Mouse (Mus musculus) forelimb bud, embryonic 11.5 days (tissue): ENCODE data around the gene Fuca1.
"Not testable (repeated sequence)": the region's sequence is repeated elsewhere in the genome, so short reads cannot be mapped to it uniquely, and the experiment has no call there.

Experiments
- DNase-seq: peaks from one replicate; pipeline ENCODE4 v3.0.0-alpha.2; 2012; ENCODE audit warnings: low read depth, low spot score

The Fuca1 gene

DNA sequence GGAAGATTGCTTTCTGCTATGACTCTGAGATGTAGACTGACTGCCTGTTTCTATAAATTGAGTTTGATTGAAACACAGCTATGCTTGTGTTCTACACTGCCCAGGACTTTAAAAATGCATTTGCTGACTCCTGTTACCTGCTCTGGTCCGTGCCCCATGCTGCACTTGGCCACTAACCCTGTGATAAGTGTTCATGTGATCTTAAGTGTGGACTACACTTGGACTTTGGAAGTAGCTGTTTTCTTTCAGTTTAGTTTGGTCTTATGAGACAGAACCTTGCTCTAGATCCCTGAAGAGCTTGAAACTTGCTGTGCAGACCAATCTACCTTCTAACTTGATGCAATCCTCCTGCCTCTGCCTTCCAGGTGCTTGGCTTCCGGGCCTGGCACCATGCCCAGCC lies 3.9 kb downstream of the Fuca1 start:
- DNase-seq = no peak

DNA sequence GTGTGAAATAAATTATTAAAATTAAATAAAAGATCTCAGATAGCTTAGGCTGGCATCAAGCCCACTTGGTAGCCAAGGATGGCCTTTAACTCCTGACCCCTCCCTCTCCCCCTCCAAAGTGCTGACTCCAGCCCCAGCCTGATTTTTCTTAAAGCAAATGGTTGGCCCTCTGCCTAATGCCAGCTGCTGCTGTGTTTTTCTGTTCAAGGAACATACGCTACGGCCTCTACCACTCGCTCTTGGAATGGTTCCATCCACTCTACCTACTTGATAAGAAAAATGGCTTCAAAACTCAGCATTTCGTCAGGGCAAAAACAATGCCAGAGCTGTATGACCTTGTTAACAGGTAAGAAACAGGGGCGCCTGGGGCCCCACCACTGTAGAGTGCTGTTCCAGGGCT lies 4.8 kb downstream of the Fuca1 start:
- no peak for DNase-seq

- no peak for DNase-seq
These were observed 5.8 kb downstream of the Fuca1 start for GRCm38 (mm10) chr4:135926195-135926808.

- no peak for DNase-seq
These were observed 6.3 kb downstream of the Fuca1 start for GRCm38 (mm10) chr4:135926861-135927260.

DNA sequence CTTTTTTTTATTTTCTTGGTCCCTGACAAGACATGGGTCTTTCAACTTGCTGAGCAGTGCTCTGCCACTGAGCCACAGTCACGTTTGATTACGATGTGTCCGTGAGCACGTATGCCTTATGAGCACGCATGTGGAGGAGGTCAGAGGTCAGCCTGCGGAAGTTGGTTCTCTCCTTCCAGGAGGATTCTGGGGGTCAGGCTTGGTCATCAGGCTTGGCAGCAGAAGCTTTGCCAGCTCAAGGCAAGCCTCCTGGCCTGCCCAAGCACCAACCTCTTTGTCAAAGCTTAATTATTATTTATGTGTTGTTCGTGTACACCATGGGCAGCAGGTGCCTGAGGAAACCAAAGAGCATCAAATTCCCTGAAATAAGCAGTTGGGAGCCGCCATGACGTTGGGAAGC lies 7.8 kb downstream of the Fuca1 start:
- no peak for DNase-seq

DNA sequence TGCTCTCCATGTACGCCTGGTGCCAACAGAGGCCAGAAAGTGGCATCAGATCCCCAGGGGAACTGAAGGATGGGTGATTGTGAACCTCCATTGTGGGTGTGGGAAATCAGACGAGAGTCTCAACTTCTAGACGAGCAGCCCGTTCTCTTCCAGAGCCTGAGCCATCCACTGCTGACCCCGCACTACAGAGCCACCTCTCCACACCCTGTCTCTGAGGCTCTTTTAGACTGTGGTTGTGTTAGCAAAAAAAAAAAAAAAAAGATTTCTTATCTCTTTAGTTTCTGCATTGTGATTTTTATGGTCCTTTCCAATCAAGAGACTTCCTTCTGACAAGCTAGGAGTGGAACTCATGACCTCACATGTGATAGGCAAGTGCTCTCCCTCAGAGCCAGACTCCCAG lies 8.9 kb downstream of the Fuca1 start:
- DNase-seq = no peak

DNA sequence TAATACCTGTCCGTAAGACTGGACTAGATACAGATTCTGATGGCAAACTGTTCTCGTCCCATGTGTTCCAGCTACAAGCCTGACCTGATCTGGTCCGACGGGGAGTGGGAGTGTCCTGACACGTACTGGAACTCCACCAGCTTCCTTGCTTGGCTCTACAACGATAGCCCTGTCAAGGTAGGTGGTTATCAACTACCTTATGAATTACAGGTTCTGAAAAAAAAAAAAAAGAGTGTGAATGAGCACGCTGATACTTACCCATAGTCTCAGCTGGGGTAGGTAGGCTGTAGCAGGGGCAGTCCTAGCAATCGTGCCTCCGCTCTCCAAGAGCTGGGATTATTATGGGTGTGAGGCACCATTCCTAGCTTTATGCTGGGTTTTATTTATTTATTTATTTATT lies 9.3 kb downstream of the Fuca1 start:
- DNase-seq = no peak

DNA sequence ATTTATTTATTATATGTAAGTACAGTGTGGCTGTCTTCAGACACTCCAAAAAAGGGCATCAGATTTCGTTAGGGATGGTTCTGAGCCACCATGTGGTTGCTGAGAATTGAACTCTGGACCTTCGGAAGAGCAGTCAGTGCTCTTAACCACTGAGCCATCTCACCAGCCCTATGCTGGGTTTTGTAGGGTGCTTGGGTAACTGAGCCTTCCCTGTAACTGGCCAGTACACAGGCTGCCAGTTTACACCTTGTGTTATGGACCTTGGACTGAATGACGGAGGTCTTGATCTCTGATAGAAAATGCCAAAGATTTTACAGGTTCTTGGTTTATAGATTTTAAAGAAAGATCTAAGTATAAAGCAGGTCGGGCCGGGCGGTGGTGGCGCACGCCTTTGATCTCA lies 9.7 kb downstream of the Fuca1 start:
- DNase-seq = no peak

- no peak for DNase-seq
These were observed 11.3 kb downstream of the Fuca1 start for GRCm38 (mm10) chr4:135931832-135932231.

GRCm38 (mm10) chr4:135934708-135935500 lies 14.4 kb downstream of the Fuca1 start:
- no peak for DNase-seq

DNA sequence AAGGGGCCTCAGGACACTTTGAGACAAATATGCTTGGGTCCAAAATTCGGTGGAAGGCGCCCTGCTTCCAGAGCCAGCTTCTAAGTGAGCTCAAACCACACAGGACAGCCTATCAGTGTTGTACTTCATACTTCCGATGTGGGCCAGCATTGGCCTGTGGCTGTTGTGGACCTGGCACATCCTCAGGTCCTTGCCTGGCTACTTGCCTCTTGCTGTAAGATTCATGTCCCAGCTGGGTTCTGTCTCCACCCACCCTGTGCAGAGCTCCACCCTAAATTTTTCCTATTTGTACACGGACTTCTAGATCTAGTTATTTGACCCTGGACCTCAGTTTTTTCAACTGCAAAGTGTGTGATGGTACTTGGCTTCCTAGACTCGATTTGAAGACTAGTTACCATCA lies 15.0 kb downstream of the Fuca1 start:
- DNase-seq = no peak

DNA sequence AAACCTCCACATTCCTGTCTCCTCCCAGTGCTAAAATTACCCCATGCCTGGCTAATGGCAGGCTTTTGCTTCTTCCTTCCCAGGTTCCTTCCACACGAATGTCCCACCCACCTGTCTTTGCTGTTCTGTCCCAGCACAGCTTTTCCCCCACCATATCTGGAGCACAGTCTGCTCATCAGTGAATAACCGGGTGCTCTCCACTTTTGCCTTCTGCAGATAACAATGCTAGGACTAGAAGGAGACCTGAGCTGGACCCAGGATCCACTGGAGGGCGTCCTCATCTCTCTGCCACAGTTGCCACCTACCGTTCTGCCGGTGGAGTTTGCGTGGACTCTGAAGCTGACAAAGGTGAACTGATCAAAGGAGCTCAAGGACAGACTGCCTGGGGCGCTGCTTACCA lies 18.3 kb downstream of the Fuca1 start:
- DNase-seq = no peak

- DNase-seq = not testable (repeated sequence)
These were observed 20.5 kb downstream of the Fuca1 start for GRCm38 (mm10) chr4:135941026-135941425.

GRCm38 (mm10) chr4:135942193-135942592 lies 21.7 kb downstream of the Fuca1 start:
- no peak for DNase-seq

GRCm38 (mm10) chr4:135943389-135943788 lies 22.9 kb downstream of the Fuca1 start:
- no peak for DNase-seq

DNA sequence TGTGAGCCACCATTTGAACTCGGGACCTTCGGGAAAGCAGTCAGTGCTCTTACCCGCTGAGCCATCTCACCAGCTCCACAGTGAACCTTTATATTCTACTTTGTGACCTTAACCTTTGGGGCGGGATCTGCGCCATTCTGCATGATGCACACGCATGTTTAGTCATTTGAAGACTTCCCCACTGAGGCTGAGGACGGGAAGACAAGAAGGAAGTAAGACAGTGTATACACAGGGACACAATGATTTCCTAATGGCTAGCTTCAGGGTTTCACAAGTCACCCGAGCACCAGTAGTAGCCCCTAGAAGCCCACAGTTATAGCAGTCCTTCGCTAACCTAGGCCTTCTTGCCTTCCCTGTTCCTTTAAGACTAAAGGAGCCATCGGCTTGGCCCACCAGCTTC lies 25.2 kb downstream of the Fuca1 start:
- no peak for DNase-seq

DNA sequence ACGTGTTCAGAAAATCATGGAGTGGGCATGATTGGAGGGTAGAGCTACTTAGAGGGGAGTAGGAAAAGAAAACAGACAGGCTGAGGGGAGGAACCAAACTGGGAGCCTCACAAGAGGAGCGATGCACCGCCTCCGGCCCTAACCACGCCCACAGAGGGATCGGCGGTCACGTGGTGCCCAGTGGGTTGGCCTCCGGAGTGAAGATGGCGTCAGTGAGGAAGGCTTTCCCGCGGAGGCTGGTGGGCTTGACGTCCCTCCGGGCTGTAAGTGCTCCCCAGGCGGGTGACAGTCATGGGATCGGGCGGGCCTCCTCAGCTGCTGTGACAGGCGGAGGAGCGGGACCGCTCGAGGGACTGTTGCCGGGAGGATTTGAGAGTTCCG lies 25.7 kb downstream of the Fuca1 start, which contains the start of gene Hmgcl:
Gene Hmgcl, plus strand, starts transcription at position 171 of the 381 bp plus-strand sequence.
- peak; percentile 87 for DNase-seq

- DNase-seq = no peak
These were observed 26.2 kb downstream of the Fuca1 start for GRCm38 (mm10) chr4:135946659-135947301.

GRCm38 (mm10) chr4:135948142-135948541 lies 27.6 kb downstream of the Fuca1 start:
- no peak for DNase-seq

DNA sequence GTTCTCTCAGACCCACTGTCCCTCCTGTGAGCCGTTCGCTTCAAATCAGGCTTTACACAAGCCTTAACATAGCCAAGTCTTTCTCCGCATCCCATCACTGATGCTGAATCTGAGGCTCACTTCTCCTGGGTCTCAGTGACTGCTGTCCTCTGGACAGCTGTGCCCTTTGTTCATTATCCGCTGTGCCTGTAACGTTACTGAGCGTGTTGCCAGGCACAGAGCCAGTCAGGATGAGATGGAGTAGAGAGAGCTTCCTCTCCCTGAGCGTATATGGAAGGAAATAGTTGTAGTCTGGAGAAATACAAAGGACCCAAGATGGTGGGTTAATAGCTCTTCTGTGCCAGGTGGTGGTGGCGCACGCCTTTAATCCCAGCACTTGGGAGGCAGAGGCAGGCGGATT lies 28.9 kb downstream of the Fuca1 start:
- DNase-seq = no peak

- no peak for DNase-seq
These were observed 29.4 kb downstream of the Fuca1 start for GRCm38 (mm10) chr4:135949911-135950310.

DNA sequence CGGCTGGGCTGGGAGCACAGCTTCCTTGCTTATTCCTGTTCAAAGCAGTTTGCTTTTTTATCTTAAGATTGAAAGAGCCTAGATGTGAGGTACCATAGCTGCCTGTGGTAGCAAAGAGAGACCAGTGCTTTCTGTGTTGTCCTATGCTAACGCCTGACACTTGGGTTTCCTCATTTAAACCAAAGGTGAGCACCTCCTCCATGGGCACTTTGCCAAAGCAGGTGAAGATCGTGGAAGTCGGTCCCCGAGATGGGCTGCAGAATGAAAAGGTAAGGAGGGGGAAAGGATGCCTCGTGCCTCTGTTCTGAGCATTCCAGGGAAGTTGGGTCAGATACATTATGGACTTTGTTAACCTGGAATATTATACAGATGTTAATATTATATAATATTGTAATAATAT lies 29.8 kb downstream of the Fuca1 start:
- DNase-seq = no peak

DNA sequence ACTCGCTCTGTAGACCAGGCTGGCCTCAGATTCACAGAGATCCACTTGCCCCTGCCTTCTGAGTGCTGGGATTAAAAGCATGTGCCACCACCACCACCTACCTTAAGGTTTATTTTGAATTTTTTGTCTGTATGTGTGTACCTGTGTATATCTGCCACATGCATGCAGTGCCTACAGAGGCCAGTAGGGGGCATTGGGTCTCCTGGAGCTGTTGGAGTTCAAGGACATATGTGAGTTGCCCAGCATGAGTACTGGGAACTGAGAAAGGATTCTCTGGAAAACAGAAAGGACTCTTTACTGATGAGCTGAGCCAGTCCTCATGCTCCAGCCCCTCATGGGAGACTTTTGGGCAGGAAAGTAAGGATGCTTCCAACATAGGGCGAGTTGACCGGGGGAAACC lies 31.0 kb downstream of the Fuca1 start:
- DNase-seq = no peak
